Mouse (Mus musculus) embryonic facial prominence, embryonic 14.5 days (tissue): Measurements from ENCODE around the gene Cnr1. TPM values are rescaled to one million over a fixed set of nuclear protein-coding genes. Genes with fewer than 3 reads are reported as not detected.

Experiments used
- ATAC-seq: fragments of 200-750 bp; cut with Nextera tagmentation; 2 replicates; pipeline ENCODE4 v1.8.0; 2017; ENCODE audit warnings: low read depth, moderate number of reproducible peaks, moderate TSS enrichment
- DNase-seq: peaks from one replicate; pipeline ENCODE4 v3.0.0-alpha.2; 2015; ENCODE audit warnings: low spot score
- H3K27ac ChIP-seq: fragments of 300-500 bp; sonication (generic); replicated peaks from 2 replicates; pipeline ENCODE4 v1.5.1; 2014; ENCODE audit warnings: low read depth, mild to moderate bottlenecking, low read length, moderate library complexity
- H3K27me3 ChIP-seq: fragments of 300-500 bp; sonication (generic); replicated peaks from 2 replicates; pipeline ENCODE4 v1.6.1; 2014; ENCODE audit warnings: low read length; ENCODE audit not compliant: control insufficient read depth, insufficient read depth
- H3K36me3 ChIP-seq: fragments of 300-500 bp; sonication (generic); 2 replicates; pipeline ENCODE4 v1.6.1; 2014; ENCODE audit warnings: low read length, mixed read lengths; ENCODE audit not compliant: control insufficient read depth, insufficient read depth
- H3K4me1 ChIP-seq: fragments of 300-500 bp; sonication (generic); 2 replicates; pipeline ENCODE4 v1.6.1; 2014; ENCODE audit warnings: antibody characterized with exemption, low read length; ENCODE audit not compliant: control insufficient read depth, insufficient read depth
- H3K4me2 ChIP-seq: fragments of 300-500 bp; sonication (generic); 2 replicates; pipeline ENCODE4 v1.6.1; 2014; ENCODE audit warnings: low read depth, mild to moderate bottlenecking, low read length, moderate library complexity, mixed read lengths
- H3K4me3 ChIP-seq: fragments of 300-500 bp; sonication (generic); 2 replicates; pipeline ENCODE4 v1.5.1; 2014; ENCODE audit warnings: low read depth, mild to moderate bottlenecking, low read length
- H3K9ac ChIP-seq: fragments of 300-500 bp; sonication (generic); 2 replicates; pipeline ENCODE4 v1.6.1; 2014; ENCODE audit warnings: low read depth, mild to moderate bottlenecking, low read length, moderate library complexity, mixed read lengths
- H3K9me3 ChIP-seq: fragments of 300-500 bp; sonication (generic); 2 replicates; pipeline ENCODE4 v1.6.1; 2016; ENCODE audit warnings: low read length; ENCODE audit not compliant: control insufficient read depth
- WGBS: fragments of 180-500 bp; shearing (Covaris S2); extraction: QIAGEN DNeasy Blood & Tissue Kit; methylation state at CpG from one replicate; pipeline ENCODE4 v1.1.7; 2014; 5-methylcytosine and 5-hydroxymethylcytosine counted together
- polyA plus RNA-seq: library from polyadenylated mRNA; unstranded; fragments of >200 nt; fragmentation: Nextera tagmentation; extraction: Ambion mirVana; gene quantifications from 2 replicates; pipeline ENCODE4 v1.2.1, GENCODE M21; 2014

The Cnr1 gene
- polyA plus RNA-seq, 1 experiment from 2014 or later: 6.4 TPM

DNA sequence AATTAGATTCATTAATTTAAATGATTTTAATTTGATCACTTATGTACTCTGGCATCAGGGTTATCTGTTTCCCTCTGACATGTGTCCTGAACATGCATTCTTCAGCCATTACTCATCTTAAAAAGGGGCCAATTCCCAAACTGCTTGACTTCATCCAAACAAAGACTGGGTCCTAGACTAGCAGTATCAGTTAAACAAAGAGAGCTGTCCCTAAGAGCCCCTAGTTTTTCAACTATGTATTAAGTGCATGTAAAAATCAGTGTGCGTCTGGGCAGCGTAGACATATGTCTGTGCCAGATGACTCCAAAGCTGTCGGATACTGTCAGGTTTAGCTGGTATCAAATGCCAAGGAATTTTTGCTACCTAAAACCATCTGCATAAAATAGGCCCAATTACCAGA, 23.2 kb downstream of the Cnr1 start:
- H3K4me3 ChIP-seq: no peak overlapping the region
- DNase-seq (peak; percentile 19), ATAC-seq (no peak; the same call in 1 of the 2 replicates)
- H3K9ac ChIP-seq: no peak overlapping the region
- H3K36me3 ChIP-seq: no peaks in the 10 kb centered on the region
- H3K27me3 ChIP-seq: no peaks in the 10 kb centered on the region
- H3K9me3 ChIP-seq: no peaks in the 10 kb centered on the region
- no peak overlapping the region for H3K27ac ChIP-seq
- no peaks in the 10 kb centered on the region for H3K4me1 ChIP-seq
- no peak overlapping the region for H3K4me2 ChIP-seq
- 72% methylated on average over 3 of the region's 3 CpGs for WGBS

DNA sequence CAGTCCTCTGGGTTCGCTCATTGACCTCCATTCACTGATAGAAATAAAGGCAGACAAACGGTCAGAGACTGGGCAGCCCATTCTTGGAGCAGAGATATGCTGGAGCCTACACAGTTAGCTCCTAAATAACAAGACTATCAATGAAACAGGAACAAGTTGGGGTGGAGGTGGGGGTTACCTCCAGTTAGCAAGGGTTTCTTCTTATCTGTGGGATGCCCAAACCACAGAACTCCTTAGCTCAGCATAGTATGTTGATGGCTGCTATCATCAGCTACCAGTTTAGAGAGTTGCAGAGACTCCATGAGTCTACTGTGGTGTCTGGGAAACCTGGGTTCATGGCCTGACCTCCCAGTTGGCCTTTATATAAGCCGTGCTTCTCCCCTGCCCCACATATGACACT, 33.0 kb downstream of the Cnr1 start:
- Histone ChIP-seq H3K9me3 (no peaks in the 10 kb centered on the region), H3K27me3 (no peaks in the 10 kb centered on the region), H3K4me1 (no peaks in the 10 kb centered on the region), H3K4me3 (no peak overlapping the region), H3K27ac (no peak overlapping the region), H3K4me2 (no peak overlapping the region), H3K9ac (no peak overlapping the region), H3K36me3 (no peaks in the 10 kb centered on the region)
- DNase-seq: no peak
- WGBS: 74% methylated on average over 3 of the region's 3 CpGs
- no peak for ATAC-seq

DNA sequence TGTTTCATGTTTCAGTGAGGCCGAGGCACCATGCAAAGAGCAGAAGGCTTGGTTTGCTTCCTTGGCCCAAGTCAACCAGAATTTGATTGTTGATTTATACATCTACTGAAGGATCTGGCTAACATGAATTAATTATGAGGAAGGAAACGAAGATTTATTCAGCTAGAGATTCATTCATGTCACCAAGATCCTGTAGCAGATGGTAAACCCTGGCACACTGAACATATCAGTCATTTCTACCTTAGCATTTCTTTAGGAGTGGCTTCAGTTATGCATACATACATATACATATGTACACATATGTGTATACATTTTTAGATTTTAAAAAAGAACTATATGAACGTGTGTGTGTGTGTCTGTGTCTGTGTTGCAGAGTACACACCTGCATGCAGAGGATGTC, 34.1 kb downstream of the Cnr1 start:
- Histone ChIP-seq H3K4me1 (no peaks in the 10 kb centered on the region), H3K27ac (no peak overlapping the region), H3K4me3 (no peak overlapping the region), H3K9ac (no peak overlapping the region), H3K9me3 (no peaks in the 10 kb centered on the region), H3K27me3 (no peaks in the 10 kb centered on the region), H3K36me3 (no peaks in the 10 kb centered on the region), H3K4me2 (no peak overlapping the region)
- no peak for DNase-seq
- no peak for ATAC-seq
- 85% methylated on average over 3 of the region's 3 CpGs for WGBS

DNA sequence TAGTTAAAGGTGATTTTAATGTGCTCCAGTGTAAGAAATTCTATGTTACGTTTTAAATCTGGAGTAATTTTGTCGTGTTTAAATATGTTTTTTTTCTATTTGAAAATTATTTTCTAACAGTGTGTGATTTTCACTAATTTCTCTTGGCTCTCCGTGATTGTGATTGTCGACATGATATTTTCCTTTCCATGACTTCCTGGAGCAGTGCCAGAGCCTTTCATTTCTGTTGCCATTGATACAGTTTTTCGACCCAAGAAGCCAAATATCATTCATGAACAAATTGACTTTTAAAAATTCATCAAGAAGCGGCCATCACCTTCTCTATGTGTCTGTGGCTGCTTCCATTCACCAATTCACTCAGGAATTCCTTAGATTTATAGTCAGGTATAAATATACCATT, 35.4 kb downstream of the Cnr1 start:
- no peak overlapping the region for H3K4me3 ChIP-seq
- WGBS: 73% methylated on average over 6 of the region's 6 CpGs
- H3K9ac ChIP-seq: no peak overlapping the region
- no peak overlapping the region for H3K27ac ChIP-seq
- ATAC-seq (no peak), DNase-seq (no peak)
- no peak overlapping the region for H3K4me2 ChIP-seq
- H3K36me3 ChIP-seq: no peaks in the 10 kb centered on the region
- no peaks in the 10 kb centered on the region for H3K4me1 ChIP-seq
- no peaks in the 10 kb centered on the region for H3K27me3 ChIP-seq
- no peaks in the 10 kb centered on the region for H3K9me3 ChIP-seq

DNA sequence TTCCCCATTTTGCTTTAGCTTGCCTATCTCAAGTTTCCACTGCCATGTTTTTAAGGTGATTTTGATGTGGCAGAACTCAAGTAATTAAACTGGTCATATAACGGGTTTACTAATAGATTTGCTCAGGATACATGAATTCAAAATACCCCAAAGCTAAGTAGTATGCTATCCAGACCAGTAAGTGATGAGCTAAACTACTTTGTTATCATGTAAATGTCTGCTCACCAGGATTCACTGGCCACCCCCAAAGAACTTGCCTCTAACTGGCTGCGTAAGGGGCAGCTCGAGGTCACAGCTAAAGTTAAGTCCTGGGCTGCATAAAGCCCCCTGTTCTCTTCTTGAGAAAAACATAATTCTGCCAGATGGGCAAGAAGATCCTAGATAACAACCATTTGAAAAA, 46.3 kb downstream of the Cnr1 start:
- ATAC-seq (no peak), DNase-seq (no peak)
- H3K9me3 ChIP-seq: no peaks in the 10 kb centered on the region
- no peak overlapping the region for H3K4me2 ChIP-seq
- H3K4me1 ChIP-seq: peaks cover 5% of the 10 kb centered on the region
- 81% methylated on average over 3 of the region's 3 CpGs for WGBS
- no peaks in the 10 kb centered on the region for H3K27me3 ChIP-seq
- H3K27ac ChIP-seq: no peak overlapping the region
- H3K36me3 ChIP-seq: no peaks in the 10 kb centered on the region
- H3K4me3 ChIP-seq: no peak overlapping the region
- H3K9ac ChIP-seq: no peak overlapping the region

DNA sequence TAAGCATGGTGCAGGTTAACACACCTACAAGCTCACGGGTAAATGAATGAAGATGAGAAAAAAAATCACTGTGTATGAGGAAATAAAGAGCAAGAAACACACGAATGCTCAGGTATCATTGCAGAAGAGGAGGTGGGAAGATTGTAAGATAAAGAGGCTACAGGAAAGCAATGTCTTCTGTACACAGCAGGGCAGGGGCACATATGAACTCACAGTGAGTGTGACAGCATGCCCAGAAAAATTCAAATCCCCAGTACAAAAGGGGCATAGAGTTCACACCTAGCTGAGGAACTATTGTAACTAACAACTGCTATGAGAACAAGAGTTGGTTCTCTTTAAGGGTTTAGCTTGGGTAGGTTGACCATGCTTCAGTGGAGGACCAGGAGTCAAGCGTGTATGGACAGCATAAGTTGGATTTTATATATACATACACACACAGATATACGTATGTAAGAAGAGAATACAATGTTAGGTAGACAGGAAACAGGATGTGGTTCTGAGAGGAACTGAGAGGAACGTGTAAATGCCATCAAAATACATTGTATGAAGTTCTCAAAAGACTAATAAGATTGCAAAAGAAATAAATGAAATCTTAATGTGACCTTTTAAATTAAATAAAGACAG, 64.2 kb downstream of the Cnr1 start:
- H3K9ac ChIP-seq: no peak overlapping the region
- no peaks in the 10 kb centered on the region for H3K27me3 ChIP-seq
- 77% methylated on average over 5 of the region's 5 CpGs for WGBS
- no peaks in the 10 kb centered on the region for H3K9me3 ChIP-seq
- H3K4me3 ChIP-seq: no peak overlapping the region
- DNase-seq (no peak), ATAC-seq (no peak)
- H3K4me1 ChIP-seq: 0 out of 2 replicates have a peak, but pooled peaks cover 4% of the 10 kb centered on the region
- no peak overlapping the region for H3K27ac ChIP-seq
- H3K4me2 ChIP-seq: no peak overlapping the region
- no peaks in the 10 kb centered on the region for H3K36me3 ChIP-seq

DNA sequence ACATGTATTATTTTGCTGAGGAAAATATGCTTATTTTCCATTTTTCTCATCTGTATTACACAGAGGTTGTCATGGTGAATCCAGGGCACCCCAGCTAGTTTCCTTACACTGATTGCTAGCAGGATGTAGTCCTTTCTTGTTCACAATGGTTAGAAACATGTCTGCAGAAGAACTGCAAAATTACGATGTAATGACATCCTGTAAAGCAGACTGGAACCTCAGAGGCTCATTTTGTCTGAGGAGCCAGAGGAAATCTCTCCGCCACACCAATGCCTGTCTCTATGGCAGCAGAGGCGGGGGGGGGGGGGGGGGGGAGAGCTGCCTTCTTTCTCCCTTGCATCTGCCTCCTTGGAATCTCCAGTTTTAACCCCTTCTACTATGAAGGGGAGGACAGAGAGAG, 68.3 kb downstream of the Cnr1 start:
- H3K4me2 ChIP-seq: no peak overlapping the region
- H3K36me3 ChIP-seq: no peaks in the 10 kb centered on the region
- H3K4me3 ChIP-seq: no peak overlapping the region
- H3K27ac ChIP-seq: no peak overlapping the region
- WGBS: 31% methylated on average over 3 of the region's 3 CpGs
- no peaks in the 10 kb centered on the region for H3K27me3 ChIP-seq
- H3K9ac ChIP-seq: no peak overlapping the region
- DNase-seq (peak; percentile 9), ATAC-seq (no peak)
- no peaks in the 10 kb centered on the region for H3K9me3 ChIP-seq
- 0 out of 2 replicates have a peak, but pooled peaks cover 4% of the 10 kb centered on the region for H3K4me1 ChIP-seq

DNA sequence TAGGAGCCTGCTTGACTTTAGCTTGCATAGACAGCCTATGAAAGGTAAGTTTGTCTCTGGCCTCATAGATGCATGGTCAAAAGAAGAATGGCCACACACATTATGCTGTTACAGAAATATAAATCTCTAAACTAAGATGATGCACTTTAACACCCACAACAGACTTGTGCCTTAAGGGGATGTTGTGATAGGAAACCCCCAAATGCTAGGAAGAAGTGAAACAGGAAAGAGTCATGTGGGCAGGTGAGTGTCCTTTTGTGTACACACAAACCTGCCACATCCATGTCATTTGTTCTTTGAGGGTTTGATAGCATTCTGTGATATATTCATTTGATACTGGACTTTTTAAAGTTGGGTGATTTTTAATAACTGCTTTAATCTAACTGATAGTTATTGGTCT, 72.0 kb downstream of the Cnr1 start:
- Histone ChIP-seq H3K27me3 (no peaks in the 10 kb centered on the region), H3K27ac (no peak overlapping the region), H3K9ac (no peak overlapping the region), H3K4me3 (no peak overlapping the region), H3K4me2 (no peak overlapping the region), H3K36me3 (no peaks in the 10 kb centered on the region), H3K4me1 (0 out of 2 replicates have a peak, but pooled peaks cover 4% of the 10 kb centered on the region), H3K9me3 (no peaks in the 10 kb centered on the region)
- DNase-seq (no peak), ATAC-seq (no peak)
